Mouse (Mus musculus): Measurements from ENCODE around the gene Flt3. TPM values are rescaled to one million over a fixed set of nuclear protein-coding genes. Genes with fewer than 3 reads are reported as not detected.

The Flt3 gene
- polyA plus RNA-seq, 1 experiment from 2014 or later, result 0.14 TPM

DNA sequence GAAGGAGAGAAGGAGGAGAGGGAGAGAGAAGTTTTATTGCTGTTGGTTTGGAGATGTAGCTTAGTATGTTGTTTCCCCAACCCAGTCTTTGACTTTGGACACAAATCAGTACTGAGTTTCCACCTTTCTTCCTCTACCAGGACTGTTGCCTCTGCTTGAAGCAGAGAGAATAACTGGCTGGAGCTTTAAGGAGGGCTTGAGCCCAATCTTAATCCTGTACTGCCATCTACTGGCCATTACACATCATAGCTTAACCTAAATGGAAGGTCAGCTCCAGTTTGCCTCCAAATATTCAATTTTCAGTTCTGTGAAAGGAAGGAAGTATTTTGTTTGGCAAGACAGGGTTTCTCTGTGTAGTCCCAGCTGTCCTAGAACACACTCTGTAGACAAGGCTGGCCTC lies 80.6 kb downstream of the Flt3 start:
- no peaks in the 10 kb centered on the region for H3K9me3 ChIP-seq
- no peak overlapping the region for H3K4me3 ChIP-seq
- peaks cover 8% of the 10 kb centered on the region for H3K4me1 ChIP-seq
- H3K9ac ChIP-seq, result no peak overlapping the region
- H3K4me2 ChIP-seq, result no peak overlapping the region
- no peak for ATAC-seq (ENCODE audit: insufficient number of reproducible peaks, low FRiP score, low TSS enrichment, low read depth)
- no peaks in the 10 kb centered on the region for H3K36me3 ChIP-seq
- H3K27me3 ChIP-seq, result peaks cover 80% of the 10 kb centered on the region
- H3K27ac ChIP-seq, result no peak overlapping the region

DNA sequence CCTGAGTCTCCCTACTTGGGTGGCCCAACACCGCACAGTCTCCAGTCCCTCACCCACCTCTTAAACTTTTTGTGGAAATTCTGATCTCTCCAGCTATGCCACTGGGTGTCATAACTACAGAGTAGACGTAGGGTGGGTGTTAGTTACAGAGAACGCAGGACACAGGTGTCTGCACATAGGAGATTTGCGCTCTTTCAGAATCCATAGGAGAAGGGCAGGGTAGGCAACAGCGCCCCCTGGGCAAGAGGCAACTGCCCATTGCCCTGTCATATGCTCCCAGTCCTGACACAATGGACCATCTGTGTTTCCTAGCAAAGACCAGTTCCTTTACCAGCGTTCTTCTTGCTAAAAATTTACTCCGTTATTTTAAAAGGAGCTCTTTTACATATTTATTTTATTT lies 82.3 kb downstream of the Flt3 start:
- H3K4me3 ChIP-seq, result no peak overlapping the region
- H3K9me3 ChIP-seq, result no peaks in the 10 kb centered on the region
- no peak overlapping the region for H3K9ac ChIP-seq
- WGBS, result 30% methylated on average over 7 of the region's 7 CpGs
- ATAC-seq (ENCODE audit: insufficient number of reproducible peaks, low FRiP score, low TSS enrichment, low read depth), result no peak
- H3K4me1 ChIP-seq, result peaks cover 8% of the 10 kb centered on the region
- H3K4me2 ChIP-seq, result no peak overlapping the region
- H3K36me3 ChIP-seq, result no peaks in the 10 kb centered on the region
- H3K27me3 ChIP-seq, result peaks cover 92% of the 10 kb centered on the region
- no peak overlapping the region for H3K27ac ChIP-seq

DNA sequence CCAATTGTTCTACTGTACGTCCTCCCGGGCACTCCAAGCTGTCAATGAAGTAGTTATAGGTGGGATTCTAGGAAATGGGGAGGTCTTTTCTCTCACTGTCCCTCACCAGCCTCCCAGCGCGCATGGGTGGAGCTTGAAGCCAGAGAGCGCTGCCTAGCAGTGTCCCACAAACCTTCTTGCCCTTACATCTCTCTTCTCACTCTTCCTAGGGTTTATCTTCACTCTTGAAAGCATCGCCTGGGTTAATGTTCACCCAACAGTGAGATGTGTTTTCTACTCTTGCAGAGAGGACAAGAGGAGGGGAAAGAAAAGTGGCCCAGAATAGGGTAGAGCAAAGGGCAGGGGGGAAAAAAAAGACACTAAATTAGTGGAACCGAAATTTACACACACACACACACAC lies 83.0 kb downstream of the Flt3 start:
- Histone ChIP-seq H3K4me2 (no peak overlapping the region), H3K9me3 (no peaks in the 10 kb centered on the region), H3K9ac (no peak overlapping the region), H3K36me3 (no peaks in the 10 kb centered on the region), H3K4me1 (peaks cover 8% of the 10 kb centered on the region), H3K27me3 (peaks cover 93% of the 10 kb centered on the region), H3K27ac (no peak overlapping the region), H3K4me3 (no peak overlapping the region)
- WGBS, result 11% methylated on average over 7 of the region's 7 CpGs
- ATAC-seq (ENCODE audit: insufficient number of reproducible peaks, low FRiP score, low TSS enrichment, low read depth), result no peak

DNA sequence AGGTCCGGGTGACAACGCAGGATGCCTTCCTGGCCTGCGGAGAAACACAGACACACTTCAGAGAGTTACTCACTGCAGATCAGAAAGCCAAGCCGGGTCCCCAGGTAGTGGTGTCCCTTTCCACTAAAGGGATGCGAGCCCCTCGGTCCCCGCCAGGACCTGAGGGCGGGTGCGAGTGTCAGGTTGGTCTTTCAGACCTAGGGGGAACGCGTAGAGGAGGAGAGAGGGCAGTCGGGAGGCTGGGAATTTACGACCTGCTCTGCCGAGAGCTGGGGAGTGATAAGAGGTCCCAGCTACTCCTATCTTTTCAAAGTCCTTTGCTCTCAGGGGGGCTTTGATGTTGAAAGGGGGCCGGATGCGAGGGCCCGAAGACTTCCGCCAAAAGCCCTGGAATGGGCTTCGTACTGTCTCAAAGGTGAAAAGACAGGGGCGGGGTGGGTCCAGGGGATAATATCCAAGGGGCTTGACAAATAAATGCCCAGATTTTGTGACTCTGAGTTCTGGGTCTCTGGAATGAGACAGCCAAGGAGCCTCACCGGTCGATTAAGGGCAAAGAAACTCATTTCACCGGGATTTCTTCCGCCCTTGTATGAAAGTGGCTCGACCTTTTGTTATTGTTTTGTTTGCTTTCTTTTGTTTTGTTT lies 84.7 kb downstream of the Flt3 start:
- ATAC-seq (ENCODE audit: insufficient number of reproducible peaks, low FRiP score, low TSS enrichment, low read depth), result no peak
- WGBS, result under 1% methylated on average over 25 of the region's 25 CpGs
- H3K4me3 ChIP-seq, result no peak overlapping the region

DNA sequence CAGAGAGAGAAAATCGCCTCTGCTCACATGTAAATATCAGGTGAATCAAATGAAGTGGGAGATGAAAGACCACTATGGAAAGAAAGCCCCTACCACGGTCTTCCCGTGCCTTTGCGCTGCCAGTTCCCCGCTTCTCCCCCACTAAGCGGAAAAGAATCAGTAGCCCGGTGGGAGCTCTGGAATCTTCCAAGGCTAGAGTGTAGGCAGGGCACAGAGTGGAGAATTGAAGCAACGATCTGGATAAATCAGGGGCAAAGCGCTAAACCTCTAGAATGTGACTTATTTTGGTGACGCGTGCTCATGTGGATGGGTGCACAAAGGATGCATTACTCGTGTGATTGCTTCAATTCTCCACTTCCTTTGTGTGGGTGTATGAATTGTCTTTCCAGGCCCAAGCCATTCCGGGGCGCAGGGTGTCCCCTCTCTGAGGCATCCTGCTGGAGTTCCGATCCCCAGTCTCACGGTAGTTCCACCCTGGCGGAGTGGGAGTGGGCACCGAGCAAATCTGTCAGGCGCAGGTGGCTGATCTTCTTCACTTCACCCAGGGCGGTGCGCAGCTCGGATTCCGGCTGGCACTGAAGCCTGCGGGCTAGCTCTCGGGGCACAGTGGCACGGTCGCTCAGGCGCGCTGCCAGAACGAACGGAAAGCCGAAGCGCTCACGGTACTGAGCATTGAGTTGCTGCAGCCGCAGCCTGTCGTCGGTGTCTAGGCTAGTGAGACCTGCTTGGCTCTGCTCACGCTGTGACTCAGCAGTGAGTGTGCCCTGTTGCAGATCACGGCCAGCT lies 85.5 kb downstream of the Flt3 start:
- Histone ChIP-seq H3K36me3 (no peaks in the 10 kb centered on the region), H3K27ac (no peak overlapping the region), H3K4me2 (no peak overlapping the region), H3K4me3 (no peak overlapping the region), H3K27me3 (peaks cover 96% of the 10 kb centered on the region), H3K4me1 (peaks cover 8% of the 10 kb centered on the region), H3K9ac (no peak overlapping the region), H3K9me3 (no peaks in the 10 kb centered on the region)
- ATAC-seq (ENCODE audit: insufficient number of reproducible peaks, low FRiP score, low TSS enrichment, low read depth), result no peak
- under 1% methylated on average over 39 of the region's 39 CpGs for WGBS

More for the DNA sequence above, 84.7 kb downstream of the Flt3 start:
- no peaks in the 10 kb centered on the region for H3K9me3 ChIP-seq
- no peaks in the 10 kb centered on the region for H3K36me3 ChIP-seq
- no peak overlapping the region for H3K9ac ChIP-seq
- peaks cover 8% of the 10 kb centered on the region for H3K4me1 ChIP-seq
- peaks cover 96% of the 10 kb centered on the region for H3K27me3 ChIP-seq
- no peak overlapping the region for H3K4me2 ChIP-seq
- H3K27ac ChIP-seq, result no peak overlapping the region

DNA sequence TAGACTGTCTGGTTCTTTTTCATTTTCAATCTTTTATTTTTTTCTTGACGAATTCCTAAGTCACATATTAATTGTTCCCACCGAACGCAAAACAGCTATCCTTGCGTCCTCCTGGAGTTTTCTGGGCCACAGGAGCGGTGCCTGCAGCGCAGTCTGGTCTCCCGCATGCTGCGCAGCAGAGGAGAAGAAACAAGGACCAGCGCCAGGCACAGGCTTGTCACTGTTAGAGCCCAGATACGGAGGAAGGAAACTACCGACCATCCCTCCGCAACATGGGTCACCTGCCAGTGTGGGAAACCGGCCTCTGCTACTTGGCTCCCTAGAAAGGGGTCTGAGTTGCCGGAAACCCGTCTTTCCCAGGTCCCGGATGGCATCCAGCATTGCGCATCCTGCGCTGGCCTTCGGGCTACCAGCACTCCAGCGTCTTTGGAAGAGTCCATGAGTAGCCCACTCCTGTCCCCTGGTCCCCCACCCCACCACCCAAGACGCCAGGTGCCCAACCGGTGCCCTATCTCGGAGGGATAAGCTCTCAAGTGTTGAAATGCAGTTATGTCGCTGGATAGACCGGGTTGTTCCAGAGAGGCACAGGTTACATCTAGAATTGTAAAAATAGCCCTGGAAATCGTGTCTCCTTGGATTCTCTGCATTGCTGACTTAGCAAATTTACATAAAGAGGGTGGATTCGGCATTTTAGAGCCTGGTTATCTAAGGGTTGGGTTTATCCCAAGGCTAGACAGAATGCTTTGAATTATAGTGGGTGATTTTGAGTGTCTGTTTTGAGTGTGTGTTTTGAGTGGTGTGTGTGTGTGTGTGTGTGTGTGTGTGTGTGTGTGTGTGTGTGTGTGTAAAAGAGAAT lies 87.2 kb downstream of the Flt3 start:
- Histone ChIP-seq H3K9me3 (no peaks in the 10 kb centered on the region), H3K27ac (no peak overlapping the region), H3K9ac (no peak overlapping the region), H3K4me2 (no peak overlapping the region), H3K4me3 (no peak overlapping the region), H3K4me1 (peaks cover 8% of the 10 kb centered on the region), H3K36me3 (no peaks in the 10 kb centered on the region), H3K27me3 (peaks cover 100% of the 10 kb centered on the region)
- no peak for ATAC-seq (ENCODE audit: insufficient number of reproducible peaks, low FRiP score, low TSS enrichment, low read depth)
- WGBS, result 2% methylated on average over 27 of the region's 27 CpGs

DNA sequence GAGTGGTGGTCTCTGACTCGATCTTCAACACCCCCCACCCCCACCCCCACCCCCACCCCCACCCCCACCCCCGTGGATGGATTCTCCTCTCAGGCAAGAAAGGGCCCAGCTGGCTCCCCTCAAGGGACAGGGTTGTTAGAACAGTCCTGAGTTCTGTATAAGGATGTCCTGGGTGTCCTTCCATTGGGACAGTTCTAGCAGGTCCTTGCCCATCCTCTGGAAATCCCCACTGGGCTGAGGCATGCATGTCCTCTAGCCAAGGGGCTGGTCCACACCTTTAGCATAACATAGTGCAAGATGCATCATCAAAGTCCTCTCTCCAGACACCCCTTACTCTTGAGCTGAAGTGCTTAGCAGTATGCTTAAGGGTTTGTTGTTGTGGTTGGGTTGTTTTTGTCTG lies 90.5 kb downstream of the Flt3 start:
- Histone ChIP-seq H3K4me1 (peaks cover 25% of the 10 kb centered on the region), H3K4me2 (no peak overlapping the region), H3K4me3 (no peak overlapping the region), H3K27ac (no peak overlapping the region), H3K9me3 (no peaks in the 10 kb centered on the region), H3K9ac (no peak overlapping the region), H3K27me3 (peaks cover 100% of the 10 kb centered on the region), H3K36me3 (no peaks in the 10 kb centered on the region)
- WGBS, result 0% methylated on average over 1 of the region's 2 CpGs
- no peak for ATAC-seq (ENCODE audit: insufficient number of reproducible peaks, low FRiP score, low TSS enrichment, low read depth)

DNA sequence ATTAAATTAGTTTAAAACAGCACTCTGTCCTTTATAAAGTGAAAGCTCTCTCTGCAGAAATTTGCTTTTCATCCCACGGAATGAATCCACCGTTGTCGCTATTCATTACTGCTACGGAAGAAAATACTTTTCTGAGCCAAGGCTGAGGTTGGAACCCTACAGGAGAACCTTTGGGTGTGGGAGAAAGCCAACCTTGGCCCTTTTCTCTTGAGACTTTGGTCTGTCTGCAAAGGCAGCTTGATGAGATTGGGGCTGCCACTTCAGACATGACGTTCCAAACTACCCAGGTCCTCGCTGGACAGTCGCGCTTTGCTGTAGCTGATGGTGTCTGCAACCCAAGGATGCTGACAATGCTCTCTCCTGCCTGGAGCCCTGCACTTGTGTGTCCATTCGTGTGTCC lies 91.8 kb downstream of the Flt3 start:
- Histone ChIP-seq H3K9ac (no peak overlapping the region), H3K4me2 (no peak overlapping the region), H3K27me3 (peaks cover 100% of the 10 kb centered on the region), H3K36me3 (no peaks in the 10 kb centered on the region), H3K27ac (no peak overlapping the region), H3K9me3 (no peaks in the 10 kb centered on the region), H3K4me1 (peaks cover 33% of the 10 kb centered on the region), H3K4me3 (no peak overlapping the region)
- no peak for ATAC-seq (ENCODE audit: insufficient number of reproducible peaks, low FRiP score, low TSS enrichment, low read depth)
- 17% methylated on average over 9 of the region's 9 CpGs for WGBS

DNA sequence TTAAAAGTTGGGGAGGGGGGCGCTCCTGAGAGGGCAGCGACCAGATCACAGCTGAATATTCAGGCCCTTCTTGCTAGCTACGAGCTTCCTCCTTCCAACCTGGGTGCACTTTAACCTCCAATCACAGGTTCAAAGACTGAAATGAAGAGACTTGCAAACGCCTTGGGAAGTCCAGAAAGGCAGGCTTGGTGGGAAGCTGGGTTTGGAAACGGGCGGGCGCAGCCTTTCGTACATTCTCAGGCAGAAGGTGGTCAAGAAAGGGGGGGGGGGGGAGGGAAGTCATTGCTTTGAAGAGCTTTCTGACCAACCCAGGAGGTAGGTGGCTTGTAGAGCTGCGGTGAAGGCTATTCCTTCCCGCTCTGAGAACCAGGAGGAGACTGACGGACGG lies 92.9 kb downstream of the Flt3 start:
- no peak for ATAC-seq (ENCODE audit: insufficient number of reproducible peaks, low FRiP score, low TSS enrichment, low read depth)
- 4% methylated on average over 12 of the region's 12 CpGs for WGBS
- Histone ChIP-seq H3K36me3 (no peaks in the 10 kb centered on the region), H3K27ac (no peak overlapping the region), H3K27me3 (peaks cover 100% of the 10 kb centered on the region), H3K4me1 (peaks cover 33% of the 10 kb centered on the region), H3K9me3 (no peaks in the 10 kb centered on the region), H3K9ac (no peak overlapping the region), H3K4me2 (no peak overlapping the region), H3K4me3 (no peak overlapping the region)

DNA sequence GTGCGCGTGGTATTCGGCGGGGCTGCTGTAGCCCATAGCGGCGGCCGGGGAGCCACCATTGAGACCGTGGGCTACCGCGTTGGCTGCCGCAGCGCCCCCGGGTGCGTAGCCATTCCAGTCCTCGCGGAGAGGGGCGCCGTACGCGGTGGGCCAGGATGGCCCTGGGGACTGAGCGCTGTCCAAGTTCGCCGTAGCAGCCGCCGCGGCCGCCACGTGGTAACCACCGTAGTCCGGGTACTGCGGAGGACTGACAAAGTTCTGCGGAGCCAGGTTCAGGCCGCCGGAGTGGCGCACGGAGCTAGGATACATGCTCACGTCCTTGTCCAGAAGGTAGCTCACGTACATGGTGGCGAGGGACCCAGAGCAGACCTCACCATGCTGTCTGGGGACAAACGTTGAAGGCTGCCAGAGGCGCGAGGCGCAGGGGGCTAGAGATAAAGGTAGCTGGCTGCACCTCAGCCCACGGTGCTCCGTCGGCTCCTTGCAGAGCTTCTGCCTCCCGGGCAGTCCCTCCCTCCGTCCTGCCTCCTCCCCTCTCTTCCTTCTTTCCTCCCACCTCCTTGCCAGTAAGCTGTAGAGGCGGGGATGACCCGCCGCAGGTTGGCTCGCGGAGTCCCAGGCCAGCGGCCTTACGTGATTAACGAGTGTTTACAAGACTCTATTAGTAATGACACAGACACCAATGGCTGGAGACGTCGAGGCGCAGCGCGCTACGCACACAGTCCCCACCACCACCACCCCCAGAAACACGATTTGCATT lies 93.5 kb downstream of the Flt3 start, which contains the start of gene Cdx2:
Gene Cdx2, minus strand, starts transcription at position 633 of the 760 bp plus-strand sequence.
- Histone ChIP-seq H3K9ac (no peak within 1 kb of the TSS), H3K4me3 (peak within 1 kb of the TSS; percentile 24), H3K36me3 (no peaks in the 10 kb centered on the region), H3K4me1 (peaks cover 33% of the 10 kb centered on the region), H3K27ac (no peak within 1 kb of the TSS), H3K9me3 (no peaks in the 10 kb centered on the region), H3K27me3 (peaks cover 100% of the 10 kb centered on the region), H3K4me2 (peak within 1 kb of the TSS; percentile 37)
- under 1% methylated on average over 63 of the region's 63 CpGs for WGBS
- ATAC-seq (ENCODE audit: insufficient number of reproducible peaks, low FRiP score, low TSS enrichment, low read depth), result no peak

DNA sequence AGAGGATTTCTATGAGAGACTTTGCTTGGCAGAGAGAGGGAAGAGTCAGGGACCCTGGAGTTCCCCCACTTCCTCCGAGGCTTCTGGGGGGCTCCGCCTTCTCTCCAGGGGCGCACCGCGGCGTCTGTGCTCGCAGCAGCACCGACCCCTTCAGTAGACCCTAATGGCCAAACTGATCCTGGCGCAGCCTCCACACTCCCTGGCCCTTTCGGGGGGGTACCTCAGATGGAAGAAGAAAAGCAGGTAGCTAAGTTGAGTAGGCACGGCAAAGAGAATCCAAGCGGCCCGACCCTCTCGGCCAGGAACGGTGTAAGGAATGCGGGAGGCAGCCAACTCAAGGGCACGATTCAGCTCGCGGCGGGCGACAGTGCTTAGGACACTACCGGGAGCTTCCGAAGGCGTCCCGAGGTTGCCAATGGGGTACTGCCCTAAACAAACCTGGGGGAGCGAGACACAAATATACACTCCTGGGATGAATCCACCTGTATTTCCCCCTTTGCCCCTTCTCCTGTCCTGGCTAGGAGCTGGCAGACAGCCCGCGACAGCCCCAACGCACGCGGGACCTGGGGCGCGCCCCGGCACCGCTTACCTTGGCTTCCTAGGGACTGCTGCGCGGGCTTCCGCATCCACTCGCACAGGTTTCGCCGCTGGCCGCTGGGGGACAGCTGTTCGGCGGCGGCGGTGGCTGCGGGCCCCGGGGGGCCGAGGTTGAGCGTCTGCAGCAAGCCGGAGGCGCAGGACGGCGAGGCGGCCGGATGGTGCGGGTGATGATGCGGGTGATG lies 94.2 kb downstream of the Flt3 start:
- no peak overlapping the region for H3K27ac ChIP-seq
- H3K9ac ChIP-seq, result no peak overlapping the region
- H3K4me1 ChIP-seq, result peaks cover 33% of the 10 kb centered on the region
- no peak for ATAC-seq (ENCODE audit: insufficient number of reproducible peaks, low FRiP score, low TSS enrichment, low read depth)
- no peaks in the 10 kb centered on the region for H3K36me3 ChIP-seq
- no peaks in the 10 kb centered on the region for H3K9me3 ChIP-seq
- H3K4me3 ChIP-seq, result peak overlapping the region; percentile 24
- peak overlapping the region; percentile 37 for H3K4me2 ChIP-seq
- peaks cover 100% of the 10 kb centered on the region for H3K27me3 ChIP-seq
- WGBS, result 1% methylated on average over 55 of the region's 58 CpGs
